Mouse (Mus musculus): ENCODE measurements around the gene F2r. TPM values are rescaled to one million over a fixed set of nuclear protein-coding genes. Genes with fewer than 3 reads are reported as not detected.

F2r gene
- polyA plus RNA-seq, 1 experiment from 2014 or later, result 121 TPM

DNA sequence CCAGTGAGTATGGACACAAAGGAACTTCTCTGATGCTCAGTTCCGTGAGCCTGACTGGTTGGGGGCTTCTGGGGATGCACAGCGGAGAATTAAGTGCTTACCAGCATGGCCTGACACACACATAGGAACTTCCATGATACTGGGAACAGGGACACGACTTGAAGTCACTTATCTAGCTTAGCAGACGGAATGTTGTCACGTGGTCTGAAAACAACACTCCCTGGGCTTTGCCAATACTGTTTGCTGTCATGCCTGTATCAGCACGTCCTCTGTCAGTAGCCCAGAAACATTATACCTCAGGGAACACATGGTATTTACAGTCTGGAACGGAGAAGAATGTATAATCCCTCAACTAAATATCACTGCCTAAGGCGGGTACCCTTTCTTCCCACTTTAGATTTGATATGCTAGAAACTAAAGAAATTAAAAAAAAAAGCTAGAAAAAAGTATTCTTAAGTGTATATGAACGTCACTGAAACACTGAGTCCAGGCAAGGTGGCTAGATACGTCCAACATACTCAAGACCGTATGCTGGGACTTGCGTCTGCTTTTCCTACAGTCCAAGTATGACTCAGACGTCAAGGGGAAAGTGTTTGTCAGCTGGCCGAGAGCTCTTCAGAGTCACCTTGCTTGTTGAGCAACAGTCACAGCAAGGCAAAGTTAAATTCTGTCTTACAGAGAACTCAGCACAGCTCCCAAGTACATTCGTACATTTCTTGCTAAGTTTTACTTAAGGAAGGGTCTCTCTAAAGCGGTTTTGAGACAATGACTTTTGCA is 7.3 kb downstream of the F2r start:
- WGBS, result 94% methylated on average over 16 of the region's 16 CpGs
- Histone ChIP-seq H3K4me3 (ENCODE audit: low read depth, low read length) (no peak overlapping the region), H3K27ac (ENCODE audit: low read depth, low read length) (no peak overlapping the region), H3K36me3 (ENCODE audit: control insufficient read depth, insufficient read depth, low read length) (no peaks in the 10 kb centered on the region; the same call in 1 of the 2 replicates), H3K4me2 (ENCODE audit: low read depth, low read length, severe bottlenecking) (no peak overlapping the region), H3K4me1 (replicated peaks; ENCODE audit: control insufficient read depth, insufficient read depth, low read length) (no peaks in the 10 kb centered on the region), H3K9me3 (ENCODE audit: control insufficient read depth, low read length) (no peaks in the 10 kb centered on the region), H3K27me3 (ENCODE audit: control insufficient read depth, insufficient read depth, low read length) (no peaks in the 10 kb centered on the region), H3K9ac (ENCODE audit: low read length) (no peak overlapping the region)
- DNase-seq (ENCODE audit: low spot score) (peak; percentile 31), ATAC-seq (replicated peaks; ENCODE audit: low FRiP score) (no peak)

DNA sequence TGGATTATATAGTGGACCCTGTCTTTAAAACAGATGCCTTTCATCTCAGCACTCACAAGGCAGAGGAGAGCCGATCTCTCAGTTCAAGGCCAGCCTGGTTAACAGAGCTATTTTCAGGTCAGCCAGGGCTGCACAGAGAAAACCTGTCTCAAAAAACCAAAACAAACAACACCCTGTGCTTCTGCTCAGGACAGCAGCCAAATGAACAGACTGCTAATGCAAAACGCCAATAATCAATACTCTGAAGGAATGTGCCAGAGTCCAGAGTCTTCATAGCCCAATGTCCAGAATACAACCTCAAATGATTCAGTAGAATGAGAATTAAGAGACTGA is 9.2 kb downstream of the F2r start:
- ATAC-seq (replicated peaks; ENCODE audit: low FRiP score), result no peak
- WGBS, result 92% methylated on average over 2 of the region's 2 CpGs
- peak; percentile 11 for DNase-seq (ENCODE audit: low spot score)
- Histone ChIP-seq H3K9ac (ENCODE audit: low read length) (no peak overlapping the region), H3K36me3 (ENCODE audit: control insufficient read depth, insufficient read depth, low read length) (peaks cover 4% of the 10 kb centered on the region; the same call in 1 of the 2 replicates), H3K27ac (ENCODE audit: low read depth, low read length) (no peak overlapping the region), H3K4me1 (replicated peaks; ENCODE audit: control insufficient read depth, insufficient read depth, low read length) (no peaks in the 10 kb centered on the region), H3K9me3 (ENCODE audit: control insufficient read depth, low read length) (no peaks in the 10 kb centered on the region), H3K4me3 (ENCODE audit: low read depth, low read length) (no peak overlapping the region), H3K27me3 (ENCODE audit: control insufficient read depth, insufficient read depth, low read length) (no peaks in the 10 kb centered on the region), H3K4me2 (ENCODE audit: low read depth, low read length, severe bottlenecking) (no peak overlapping the region)

DNA sequence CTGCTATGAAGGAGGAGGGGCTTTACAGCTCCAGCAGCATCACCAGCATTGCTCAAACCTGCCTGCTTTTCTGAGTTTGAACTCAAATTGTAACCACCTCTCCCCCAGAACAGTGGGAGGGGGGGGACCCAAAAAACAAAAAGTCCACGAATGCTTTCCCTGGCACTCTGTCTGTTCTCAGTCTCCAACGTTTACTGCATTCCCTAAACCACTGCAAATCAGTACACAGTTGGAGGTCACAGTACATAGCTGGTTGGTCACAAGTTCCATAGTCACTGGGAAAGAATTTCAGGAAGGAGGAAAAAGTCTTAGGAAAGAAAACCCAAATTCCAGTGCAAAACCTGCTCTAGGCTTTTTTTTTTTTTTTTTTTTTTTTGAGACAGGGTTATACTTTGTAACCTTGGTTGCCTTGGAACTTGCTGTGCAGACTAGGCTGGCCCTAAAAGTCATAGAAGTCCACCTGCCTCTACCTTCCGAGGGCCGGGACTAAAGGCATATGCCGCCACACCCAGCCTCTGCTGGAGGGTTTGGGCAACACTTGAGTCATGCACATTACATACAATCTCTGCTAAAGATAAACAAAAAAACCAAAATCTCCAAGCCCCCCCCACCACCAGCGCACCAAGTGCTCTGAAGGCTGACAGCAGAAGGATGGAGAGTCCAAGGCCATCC is 9.7 kb downstream of the F2r start:
- H3K4me2 ChIP-seq (ENCODE audit: low read depth, low read length, severe bottlenecking), result no peak overlapping the region
- no peaks in the 10 kb centered on the region for H3K9me3 ChIP-seq (ENCODE audit: control insufficient read depth, low read length)
- no peak overlapping the region for H3K4me3 ChIP-seq (ENCODE audit: low read depth, low read length)
- WGBS, result 96% methylated on average over 6 of the region's 6 CpGs
- DNase-seq (ENCODE audit: low spot score), result peak; percentile 42
- H3K27me3 ChIP-seq (ENCODE audit: control insufficient read depth, insufficient read depth, low read length), result no peaks in the 10 kb centered on the region
- H3K4me1 ChIP-seq (replicated peaks; ENCODE audit: control insufficient read depth, insufficient read depth, low read length), result no peaks in the 10 kb centered on the region
- H3K36me3 ChIP-seq (ENCODE audit: control insufficient read depth, insufficient read depth, low read length), result peaks cover 9% of the 10 kb centered on the region
- H3K9ac ChIP-seq (ENCODE audit: low read length), result no peak overlapping the region
- ATAC-seq (replicated peaks; ENCODE audit: low FRiP score), result no peak
- H3K27ac ChIP-seq (ENCODE audit: low read depth, low read length), result no peak overlapping the region

DNA sequence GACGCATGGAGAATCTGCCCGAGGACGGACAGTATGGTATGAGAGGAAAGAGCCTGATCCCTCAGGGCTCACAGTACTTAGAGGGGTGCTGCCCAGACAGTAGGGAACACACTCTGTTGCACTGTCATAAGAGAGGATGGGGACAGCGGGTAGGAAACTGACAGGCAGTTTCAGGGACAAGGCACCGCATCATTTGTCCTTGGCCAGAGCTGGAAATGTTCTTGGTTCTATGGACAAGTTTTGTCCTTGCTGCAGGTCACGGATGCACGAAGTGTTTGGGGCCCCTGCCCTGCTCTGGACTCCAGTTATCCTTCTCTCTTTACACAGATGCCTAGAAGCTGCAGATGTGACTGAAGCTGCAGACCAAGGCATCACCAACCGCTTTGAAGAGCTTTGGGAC is 11.3 kb downstream of the F2r start:
- Histone ChIP-seq H3K36me3 (ENCODE audit: control insufficient read depth, insufficient read depth, low read length) (peaks cover 17% of the 10 kb centered on the region), H3K9me3 (ENCODE audit: control insufficient read depth, low read length) (no peaks in the 10 kb centered on the region), H3K9ac (ENCODE audit: low read length) (no peak overlapping the region), H3K4me1 (replicated peaks; ENCODE audit: control insufficient read depth, insufficient read depth, low read length) (no peaks in the 10 kb centered on the region), H3K4me2 (ENCODE audit: low read depth, low read length, severe bottlenecking) (no peak overlapping the region), H3K4me3 (ENCODE audit: low read depth, low read length) (no peak overlapping the region), H3K27me3 (ENCODE audit: control insufficient read depth, insufficient read depth, low read length) (no peaks in the 10 kb centered on the region), H3K27ac (ENCODE audit: low read depth, low read length) (no peak overlapping the region)
- WGBS, result 94% methylated on average over 8 of the region's 8 CpGs
- ATAC-seq (replicated peaks; ENCODE audit: low FRiP score), result no peak
- no peak for DNase-seq (ENCODE audit: low spot score)

DNA sequence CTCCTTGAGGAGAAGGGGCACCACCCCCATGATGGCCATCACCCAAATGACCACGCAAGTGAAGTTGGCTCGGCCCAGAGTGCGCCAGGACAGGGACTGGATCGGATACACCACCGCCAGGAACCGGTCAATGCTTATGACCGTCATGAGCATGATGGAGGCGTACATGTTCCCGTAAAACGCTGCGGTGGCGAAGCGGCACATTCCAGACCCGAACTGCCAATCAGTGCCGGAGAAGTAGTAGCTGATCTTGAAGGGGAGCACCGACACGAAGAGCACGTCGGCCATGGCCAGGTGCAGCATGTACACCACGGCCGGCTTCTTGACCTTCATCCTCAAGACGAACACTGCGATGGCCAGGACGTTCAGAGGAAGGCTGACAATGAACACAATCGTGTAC is 14.0 kb downstream of the F2r start:
- no peak overlapping the region for H3K9ac ChIP-seq (ENCODE audit: low read length)
- H3K36me3 ChIP-seq (ENCODE audit: control insufficient read depth, insufficient read depth, low read length), result peaks cover 17% of the 10 kb centered on the region
- ATAC-seq (replicated peaks; ENCODE audit: low FRiP score) (no peak), DNase-seq (ENCODE audit: low spot score) (no peak)
- H3K27ac ChIP-seq (ENCODE audit: low read depth, low read length), result no peak overlapping the region
- 97% methylated on average over 25 of the region's 25 CpGs for WGBS
- H3K27me3 ChIP-seq (ENCODE audit: control insufficient read depth, insufficient read depth, low read length), result no peaks in the 10 kb centered on the region
- H3K4me3 ChIP-seq (ENCODE audit: low read depth, low read length), result no peak overlapping the region
- H3K4me1 ChIP-seq (replicated peaks; ENCODE audit: control insufficient read depth, insufficient read depth, low read length), result no peaks in the 10 kb centered on the region
- no peak overlapping the region for H3K4me2 ChIP-seq (ENCODE audit: low read depth, low read length, severe bottlenecking)
- H3K9me3 ChIP-seq (ENCODE audit: control insufficient read depth, low read length), result no peaks in the 10 kb centered on the region

DNA sequence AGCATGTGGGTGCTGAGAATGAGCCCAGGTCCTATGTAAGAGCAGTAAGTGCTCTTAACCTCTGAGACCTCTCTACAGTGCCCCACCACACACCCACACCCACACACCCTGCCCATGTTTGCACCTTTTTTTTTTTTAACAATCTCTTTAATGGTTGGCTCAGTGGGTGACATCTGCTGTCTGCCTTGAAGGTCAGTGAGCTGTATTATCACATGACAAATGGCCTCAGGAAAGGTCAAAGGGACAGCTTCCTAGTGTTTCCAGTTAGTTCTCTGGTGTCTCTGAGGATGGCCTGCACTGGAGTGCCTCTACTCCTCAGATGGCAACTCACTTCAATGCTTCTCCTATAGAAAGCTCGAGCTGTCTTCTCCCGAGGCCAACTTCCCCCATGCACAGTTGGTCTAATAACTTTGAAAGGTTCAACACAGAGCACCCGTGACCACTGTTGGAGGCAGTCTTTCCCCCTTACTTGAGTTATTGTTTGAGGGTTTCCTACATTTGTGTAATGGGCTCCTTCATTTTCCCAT is 18.4 kb downstream of the F2r start:
- H3K4me1 ChIP-seq (replicated peaks; ENCODE audit: control insufficient read depth, insufficient read depth, low read length), result no peaks in the 10 kb centered on the region
- H3K4me2 ChIP-seq (ENCODE audit: low read depth, low read length, severe bottlenecking), result no peak overlapping the region
- no peak overlapping the region for H3K9ac ChIP-seq (ENCODE audit: low read length)
- ATAC-seq (replicated peaks; ENCODE audit: low FRiP score) (no peak), DNase-seq (ENCODE audit: low spot score) (no peak)
- H3K27me3 ChIP-seq (ENCODE audit: control insufficient read depth, insufficient read depth, low read length), result no peaks in the 10 kb centered on the region
- peaks cover 17% of the 10 kb centered on the region for H3K36me3 ChIP-seq (ENCODE audit: control insufficient read depth, insufficient read depth, low read length)
- H3K9me3 ChIP-seq (ENCODE audit: control insufficient read depth, low read length), result no peaks in the 10 kb centered on the region
- H3K4me3 ChIP-seq (ENCODE audit: low read depth, low read length), result no peak overlapping the region
- WGBS, result 84% methylated on average over 3 of the region's 3 CpGs
- H3K27ac ChIP-seq (ENCODE audit: low read depth, low read length), result no peak overlapping the region

DNA sequence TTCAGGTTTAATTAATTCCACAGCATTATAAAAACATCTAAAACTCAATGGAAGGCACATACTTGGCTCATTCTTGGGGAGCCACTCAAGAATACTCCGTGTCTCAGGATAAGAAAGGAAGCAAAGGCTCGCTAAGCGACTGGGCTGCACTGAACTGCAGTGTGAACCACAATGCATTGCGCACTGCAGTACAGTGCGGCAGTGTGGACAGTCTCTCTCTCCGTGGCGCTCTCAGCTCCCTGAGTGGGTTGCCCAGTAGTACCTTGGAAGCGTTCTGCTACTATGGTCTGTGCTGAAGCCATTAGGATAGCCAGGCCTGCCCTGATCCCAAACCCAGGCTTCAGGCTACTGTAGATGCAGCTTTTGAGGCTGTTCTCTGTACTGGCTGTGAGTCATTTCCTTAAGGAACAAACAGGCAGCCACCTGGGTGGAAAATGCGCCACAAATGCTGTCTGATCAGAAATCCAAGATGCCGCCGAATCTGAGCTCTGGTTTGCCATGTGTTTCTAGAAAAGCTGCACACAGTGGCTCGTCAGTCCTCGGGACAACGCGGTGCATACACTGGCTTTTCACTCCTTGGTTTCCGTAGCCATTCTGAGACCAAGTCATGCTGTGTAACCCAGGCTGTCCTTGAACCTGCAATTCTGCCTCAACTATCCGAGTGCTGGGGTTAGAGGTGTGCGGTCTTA is 19.9 kb downstream of the F2r start:
- ATAC-seq (replicated peaks; ENCODE audit: low FRiP score) (no peak), DNase-seq (ENCODE audit: low spot score) (no peak)
- Histone ChIP-seq H3K27ac (ENCODE audit: low read depth, low read length) (no peak overlapping the region), H3K4me1 (replicated peaks; ENCODE audit: control insufficient read depth, insufficient read depth, low read length) (no peaks in the 10 kb centered on the region), H3K9me3 (ENCODE audit: control insufficient read depth, low read length) (no peaks in the 10 kb centered on the region), H3K4me3 (ENCODE audit: low read depth, low read length) (no peak overlapping the region), H3K36me3 (ENCODE audit: control insufficient read depth, insufficient read depth, low read length) (peaks cover 6% of the 10 kb centered on the region; the same call in 1 of the 2 replicates), H3K9ac (ENCODE audit: low read length) (no peak overlapping the region), H3K4me2 (ENCODE audit: low read depth, low read length, severe bottlenecking) (no peak overlapping the region), H3K27me3 (ENCODE audit: control insufficient read depth, insufficient read depth, low read length) (no peaks in the 10 kb centered on the region)
- WGBS, result 90% methylated on average over 18 of the region's 18 CpGs

DNA sequence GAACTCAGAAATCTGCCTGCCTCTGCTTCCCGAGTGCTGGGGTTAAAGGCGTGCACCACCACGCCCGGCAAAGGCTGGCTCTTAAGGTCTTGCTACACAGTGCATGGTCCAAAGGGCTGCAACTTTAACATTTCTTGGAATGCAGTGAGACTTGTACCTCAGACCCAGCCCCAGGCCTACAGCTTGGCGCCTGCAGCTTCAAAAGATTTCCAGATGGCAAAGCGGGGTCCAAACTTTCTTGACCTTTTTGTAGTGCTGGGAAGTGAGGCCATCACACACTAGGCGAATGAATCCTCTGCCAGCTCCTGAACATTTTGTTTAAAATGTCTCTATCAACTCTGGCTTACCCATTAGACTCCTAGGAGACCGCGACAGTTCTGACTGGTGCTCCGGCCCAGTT is 20.7 kb downstream of the F2r start:
- H3K27me3 ChIP-seq (ENCODE audit: control insufficient read depth, insufficient read depth, low read length), result no peaks in the 10 kb centered on the region
- H3K27ac ChIP-seq (ENCODE audit: low read depth, low read length), result no peak overlapping the region
- WGBS, result 91% methylated on average over 10 of the region's 10 CpGs
- H3K36me3 ChIP-seq (ENCODE audit: control insufficient read depth, insufficient read depth, low read length), result 0 out of 2 replicates have a peak, but pooled peaks cover 2% of the 10 kb centered on the region
- no peaks in the 10 kb centered on the region for H3K4me1 ChIP-seq (replicated peaks; ENCODE audit: control insufficient read depth, insufficient read depth, low read length)
- no peak overlapping the region for H3K4me3 ChIP-seq (ENCODE audit: low read depth, low read length)
- H3K9ac ChIP-seq (ENCODE audit: low read length), result no peak overlapping the region
- DNase-seq (ENCODE audit: low spot score) (no peak), ATAC-seq (replicated peaks; ENCODE audit: low FRiP score) (no peak)
- no peak overlapping the region for H3K4me2 ChIP-seq (ENCODE audit: low read depth, low read length, severe bottlenecking)
- H3K9me3 ChIP-seq (ENCODE audit: control insufficient read depth, low read length), result no peaks in the 10 kb centered on the region
